Mouse (Mus musculus) heart, adult 2 months (tissue): ENCODE measurements around the gene Megf9. TPM values are rescaled to one million over a fixed set of nuclear protein-coding genes. Genes with fewer than 3 reads are reported as not detected.

Source experiments
- DNase-seq, 2 experiments: peaks; one replicate each; pipeline ENCODE4 v3.0.0; 2021
- H3K27ac ChIP-seq: fragments of 200-600 bp; 2 replicates; pipeline ENCODE4 v1.8.1; 2022
- H3K27me3 ChIP-seq: fragments of 200-500 bp; 2 replicates; pipeline ENCODE4 v1.6.1; 2012; ENCODE audit warnings: mild to moderate bottlenecking, low read length, inconsistent platforms, mixed read lengths; ENCODE audit not compliant: control insufficient read depth, insufficient read depth
- H3K36me3 ChIP-seq: fragments of 200-500 bp; 2 replicates; pipeline ENCODE4 v1.6.1; 2012; ENCODE audit warnings: low read length, inconsistent platforms; ENCODE audit not compliant: control insufficient read depth, insufficient read depth
- H3K4me1 ChIP-seq: fragments of 200-500 bp; 2 replicates; pipeline ENCODE4 v1.6.1; 2011; ENCODE audit warnings: low read length; ENCODE audit not compliant: control insufficient read depth, insufficient read depth
- H3K4me3 ChIP-seq: fragments of 200-600 bp; 2 replicates; pipeline ENCODE4 v1.8.1; 2022
- H3K79me2 ChIP-seq: fragments of 200-500 bp; replicated peaks from 2 replicates; pipeline ENCODE4 v1.6.1; 2012; ENCODE audit warnings: mild to moderate bottlenecking, inconsistent platforms, low read length, moderate library complexity, mixed read lengths; ENCODE audit not compliant: control insufficient read depth, insufficient read depth
- H3K9ac ChIP-seq: fragments of 200-500 bp; 2 replicates; pipeline ENCODE4 v1.6.1; 2012; ENCODE audit warnings: low read depth, mild to moderate bottlenecking, control low read depth, inconsistent platforms, low read length, mixed read lengths
- CTCF ChIP-seq: fragments of 200-600 bp; IDR thresholded peaks from 2 replicates; pipeline ENCODE4 v1.8.1; 2022; ENCODE audit warnings: antibody characterized with exemption, mild to moderate bottlenecking, moderate library complexity
- EP300 ChIP-seq: fragments of 200-500 bp; IDR thresholded peaks from 2 replicates; pipeline ENCODE4 v1.6.1; 2011; ENCODE audit warnings: low read depth, low read length, control low read depth; ENCODE audit not compliant: insufficient read depth
- POLR2A ChIP-seq: fragments of 200-500 bp; IDR thresholded peaks from 2 replicates; pipeline ENCODE4 v1.6.1; 2011; ENCODE audit warnings: mild to moderate bottlenecking, low read depth, low read length, control low read depth; ENCODE audit not compliant: insufficient read depth
- WGBS: fragments of 180-500 bp; shearing (Covaris S2); methylation state at CpG from one replicate; pipeline ENCODE4 v1.1.7; 2018; 5-methylcytosine and 5-hydroxymethylcytosine counted together
- intact Hi-C: fragments of 180-260 bp; cut with DNase I; formaldehyde crosslinking; loops from one replicate; pipeline ENCODE4 v1.15.1; 2025
- polyA plus RNA-seq: library from polyadenylated mRNA; depleted of rRNA; stranded (reverse); fragments of >200 nt; gene quantifications from 2 replicates; pipeline ENCODE4 v1.2.3, GENCODE M21; 2012; rRNA removed
- total RNA-seq, 2 experiments: library from RNA; stranded (reverse); gene quantifications; 2 replicates each; pipeline ENCODE4 v1.2.3; 2021

Gene Megf9
- total and polyA plus RNA-seq, 3 experiments: 5.5 to 12.9 (median 10.8) TPM

- Histone ChIP-seq H3K79me2 (no peaks in the 10 kb centered on the region), H3K4me1 (no peaks in the 10 kb centered on the region; the same call in 1 of the 2 replicates), H3K27me3 (no peaks in the 10 kb centered on the region), H3K4me3 (no peak overlapping the region), H3K36me3 (no peaks in the 10 kb centered on the region; the same call in 1 of the 2 replicates), H3K27ac (no peak overlapping the region), H3K9ac (no peak overlapping the region)
- intact Hi-C loops: no loop called here
- no peak for DNase-seq
- WGBS: 90% methylated on average over 5 of the region's 5 CpGs
- TF ChIP-seq CTCF: no peak
- TF ChIP-seq POLR2A: no peak
- TF ChIP-seq EP300: no peak
Observed at GRCm38 (mm10) chr4:70396701-70397100, 138.1 kb downstream of the Megf9 start.

GRCm38 (mm10) chr4:70394736-70395135 is 140.1 kb downstream of the Megf9 start:
- no peaks in the 10 kb centered on the region; the same call in 1 of the 2 replicates for H3K36me3 ChIP-seq
- TF ChIP-seq POLR2A (no peak), CTCF (no peak), EP300 (no peak)
- no peaks in the 10 kb centered on the region for H3K79me2 ChIP-seq
- peaks cover 2% of the 10 kb centered on the region for H3K4me1 ChIP-seq
- H3K27ac ChIP-seq: no peak overlapping the region
- no peak overlapping the region for H3K9ac ChIP-seq
- H3K27me3 ChIP-seq: no peaks in the 10 kb centered on the region
- DNase-seq: no peak
- intact Hi-C loops: no loop called here
- no peak overlapping the region for H3K4me3 ChIP-seq
- 92% methylated on average over 2 of the region's 2 CpGs for WGBS

- H3K9ac ChIP-seq: no peak overlapping the region
- H3K4me1 ChIP-seq: peaks cover 2% of the 10 kb centered on the region
- intact Hi-C loops: no loop called here
- H3K36me3 ChIP-seq: no peaks in the 10 kb centered on the region
- H3K27me3 ChIP-seq: no peaks in the 10 kb centered on the region
- no peaks in the 10 kb centered on the region for H3K79me2 ChIP-seq
- TF ChIP-seq POLR2A (no peak), EP300 (no peak), CTCF (no peak)
- no peak overlapping the region for H3K4me3 ChIP-seq
- 76% methylated on average over 11 of the region's 11 CpGs for WGBS
- peak in 1 of 2 experiments; percentile 34 for DNase-seq
- peak overlapping the region; percentile 59 for H3K27ac ChIP-seq
Observed at GRCm38 (mm10) chr4:70391760-70392372, 142.9 kb downstream of the Megf9 start.

GRCm38 (mm10) chr4:70391073-70391472 is 143.7 kb downstream of the Megf9 start:
- Histone ChIP-seq H3K27ac (peak overlapping the region; percentile 59), H3K79me2 (no peaks in the 10 kb centered on the region), H3K36me3 (no peaks in the 10 kb centered on the region), H3K4me3 (no peak overlapping the region), H3K9ac (no peak overlapping the region), H3K4me1 (peaks cover 2% of the 10 kb centered on the region), H3K27me3 (no peaks in the 10 kb centered on the region)
- peak in 1 of 2 experiments; percentile 39 for DNase-seq
- TF ChIP-seq POLR2A (no peak), EP300 (no peak), CTCF (no peak)
- intact Hi-C loops: no loop called here
- WGBS: 79% methylated on average over 9 of the region's 9 CpGs

- intact Hi-C loops: no loop called here
- TF ChIP-seq POLR2A (no peak), EP300 (no peak), CTCF (no peak)
- Histone ChIP-seq H3K27ac (no peak overlapping the region), H3K36me3 (no peaks in the 10 kb centered on the region), H3K4me3 (no peak overlapping the region), H3K4me1 (peaks cover 2% of the 10 kb centered on the region), H3K27me3 (no peaks in the 10 kb centered on the region), H3K9ac (no peak overlapping the region), H3K79me2 (no peaks in the 10 kb centered on the region)
- no peak for DNase-seq
- 85% methylated on average over 5 of the region's 5 CpGs for WGBS
Observed at GRCm38 (mm10) chr4:70386206-70386605, 148.6 kb downstream of the Megf9 start.

- H3K27me3 ChIP-seq: no peaks in the 10 kb centered on the region
- no peak overlapping the region for H3K27ac ChIP-seq
- H3K4me1 ChIP-seq: no peaks in the 10 kb centered on the region
- 83% methylated on average over 4 of the region's 4 CpGs for WGBS
- no peaks in the 10 kb centered on the region for H3K79me2 ChIP-seq
- DNase-seq: no peak
- H3K9ac ChIP-seq: no peak overlapping the region
- intact Hi-C loops: no loop called here
- TF ChIP-seq EP300: no peak
- TF ChIP-seq CTCF: peak; percentile 36
- TF ChIP-seq POLR2A: no peak
- H3K4me3 ChIP-seq: no peak overlapping the region
- no peaks in the 10 kb centered on the region for H3K36me3 ChIP-seq
Observed at GRCm38 (mm10) chr4:70377359-70377758, 157.4 kb downstream of the Megf9 start.

Other genes with a start within 250 kb of the Megf9 start
- 1 to 10 TPM; 5.9 to 6.1 TPM for gene Cdk5rap2, start 124.6 kb downstream of the Megf9 start, total RNA-seq
- 2.0 and 3.9 TPM in 2 replicates for gene Cdk5rap2, start 124.6 kb downstream of the Megf9 start, polyA plus RNA-seq